Mouse (Mus musculus) right cerebral cortex, postnatal 25 days (tissue): ENCODE results near the gene Cbx1.

Experiments used
- DNase-seq: peaks from one replicate; pipeline ENCODE4 v3.0.0; 2022

Gene Cbx1

GRCm38 (mm10) chr11:96788871-96789795, at the start of gene Cbx1:
Gene Cbx1, plus strand, starts transcription at chr11:96789127.
- DNase-seq, result peak; percentile 91

GRCm38 (mm10) chr11:96740796-96741195, 48.1 kb upstream of the Cbx1 start:
- DNase-seq, result no peak

- peak; percentile 51 for DNase-seq
Observed at GRCm38 (mm10) chr11:96741995-96742394, 46.9 kb upstream of the Cbx1 start.

GRCm38 (mm10) chr11:96743000-96743399, 45.9 kb upstream of the Cbx1 start:
- no peak for DNase-seq

GRCm38 (mm10) chr11:96743891-96744290, 45.0 kb upstream of the Cbx1 start:
- DNase-seq, result no peak

- no peak for DNase-seq
Observed at GRCm38 (mm10) chr11:96746648-96747047, 42.3 kb upstream of the Cbx1 start.

GRCm38 (mm10) chr11:96747555-96747954, 41.4 kb upstream of the Cbx1 start:
- DNase-seq, result no peak

GRCm38 (mm10) chr11:96755298-96755697, 33.6 kb upstream of the Cbx1 start:
- no peak for DNase-seq

GRCm38 (mm10) chr11:96757421-96757820, 31.5 kb upstream of the Cbx1 start:
- no peak for DNase-seq

- no peak for DNase-seq
Observed at GRCm38 (mm10) chr11:96758402-96758801, 30.5 kb upstream of the Cbx1 start.

GRCm38 (mm10) chr11:96760042-96760441, 28.9 kb upstream of the Cbx1 start:
- no peak for DNase-seq

GRCm38 (mm10) chr11:96761984-96762383, 26.9 kb upstream of the Cbx1 start:
- DNase-seq, result peak; percentile 39

GRCm38 (mm10) chr11:96762742-96763470, 26.0 kb upstream of the Cbx1 start:
- DNase-seq, result no peak

- no peak for DNase-seq
Observed at GRCm38 (mm10) chr11:96764511-96765350, 24.2 kb upstream of the Cbx1 start.

GRCm38 (mm10) chr11:96765645-96766044, 23.3 kb upstream of the Cbx1 start:
- DNase-seq, result no peak

- no peak for DNase-seq
Observed at GRCm38 (mm10) chr11:96766555-96766954, 22.4 kb upstream of the Cbx1 start.

GRCm38 (mm10) chr11:96767096-96767495, 21.8 kb upstream of the Cbx1 start:
- no peak for DNase-seq

GRCm38 (mm10) chr11:96768240-96768639, 20.7 kb upstream of the Cbx1 start:
- no peak for DNase-seq

GRCm38 (mm10) chr11:96771274-96771975, 17.5 kb upstream of the Cbx1 start:
- no peak for DNase-seq

GRCm38 (mm10) chr11:96772413-96772812, 16.5 kb upstream of the Cbx1 start:
- DNase-seq, result no peak

- no peak for DNase-seq
Observed at GRCm38 (mm10) chr11:96774536-96774935, 14.4 kb upstream of the Cbx1 start.

- DNase-seq, result no peak
Observed at GRCm38 (mm10) chr11:96775063-96775462, 13.9 kb upstream of the Cbx1 start.
